In genomic region chr6:26776636-26777035, GRCm38 (mm10) we compare ENCODE assay signal across 10 mouse cellular contexts.
"Had no signal": no experiment of that assay in that cellular context is flagged by ENCODE, and none has a peak within 500 bp of the region (broad histone marks: within the 10 kb centered on the region; RNA-seq: fewer than 3 reads in every experiment).

No protein-coding gene starts in this region.

- DNase-seq: lung, adult 18-20 months; lung, embryonic 14.5 days; lung, postnatal 10 days; lung, postnatal 4 days; midbrain, embryonic 14.5 days; right cerebral cortex, postnatal 14 days; thymus, adult 18-20 months; thymus, postnatal 14 days; thymus, postnatal 36 days had no signal

- ATAC-seq: midbrain, embryonic 16.5 days had no signal
